15 mouse cellular contexts compared by ENCODE assay signal in the genomic region with DNA sequence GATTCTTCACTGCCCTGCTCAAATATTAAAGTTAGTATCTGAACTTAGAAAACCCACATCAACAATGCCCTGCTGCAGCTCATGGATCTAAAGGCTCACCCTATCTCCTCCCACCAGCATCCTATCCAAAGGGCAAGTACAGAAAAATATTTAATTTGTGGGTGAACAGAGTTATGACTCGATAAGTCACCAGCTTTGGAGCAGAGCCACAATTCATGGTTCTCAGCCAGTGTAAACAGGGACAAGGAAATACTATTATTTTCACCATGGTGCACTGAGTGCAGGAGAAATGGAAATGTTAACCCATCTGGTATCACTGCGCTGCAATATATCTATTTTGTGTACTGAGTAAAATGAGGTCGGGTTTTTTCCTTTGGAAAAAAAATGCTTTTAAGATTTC.
DNase-seq lines count a peak whose midpoint lies in the region; ATAC-seq lines count a peak whose summit lies in the region.
"Had no signal": no experiment of that assay in that cellular context is flagged by ENCODE, and none has a peak within 500 bp of the region (broad histone marks: within the 10 kb centered on the region; RNA-seq: fewer than 3 reads in every experiment).

No protein-coding gene starts in this region.

- H3K27ac ChIP-seq in heart, embryonic 11.5 days (ENCODE audit: low read depth, low read length), result no peak overlapping the region
- H3K27ac ChIP-seq: embryonic facial prominence, embryonic 13.5 days; forebrain, embryonic 13.5 days; heart, adult 2 months; limb, embryonic 15.5 days had no signal

- 81% methylated on average over 3 of the region's 3 CpGs for WGBS in heart, embryonic 11.5 days (ENCODE audit: insufficient replicate concordance)

- H3K4me1 ChIP-seq in heart, embryonic 11.5 days (ENCODE audit: control insufficient read depth, insufficient read depth, low read length), result no peaks in the 10 kb centered on the region
- H3K4me1 ChIP-seq: embryonic facial prominence, embryonic 13.5 days; forebrain, embryonic 13.5 days; limb, embryonic 15.5 days had no signal

- H3K4me2 ChIP-seq in heart, embryonic 11.5 days, result no peak overlapping the region
- H3K4me2 ChIP-seq: embryonic facial prominence, embryonic 13.5 days; forebrain, embryonic 13.5 days; limb, embryonic 15.5 days had no signal

- H3K9me3 ChIP-seq in heart, embryonic 11.5 days (replicated peaks; ENCODE audit: control insufficient read depth, low read length), result 0 out of 2 replicates have a peak, but pooled peaks cover 2% of the 10 kb centered on the region
- H3K9me3 ChIP-seq: embryonic facial prominence, embryonic 13.5 days; forebrain, embryonic 13.5 days; limb, embryonic 15.5 days had no signal

- no peak overlapping the region for H3K4me3 ChIP-seq in heart, embryonic 11.5 days (ENCODE audit: low read depth, low read length)
- H3K4me3 ChIP-seq: embryonic facial prominence, embryonic 13.5 days; forebrain, embryonic 13.5 days; heart, adult 2 months; limb, embryonic 15.5 days had no signal

- DNase-seq in heart, adult 8-10 months (ENCODE audit: low spot score), result peak; percentile 28
- peak; percentile 61 for DNase-seq in urinary bladder, postnatal 14 days (ENCODE audit: low spot score)
- DNase-seq in urinary bladder, postnatal 25 days (ENCODE audit: low spot score), result no peak
- peak; percentile 51 to 64 for DNase-seq in kidney, postnatal 25 days
- no peak for DNase-seq in testis, postnatal 14 days (ENCODE audit: low spot score)
- DNase-seq in ovary, adult 18-20 months (ENCODE audit: low spot score), result no peak
- DNase-seq: cerebellum, postnatal 36 days; heart, adult 2 months; midbrain, embryonic 14.5 days; right cerebral cortex, postnatal 14 days; thymus, postnatal 4 days had no signal

- H3K9ac ChIP-seq in heart, embryonic 11.5 days (ENCODE audit: low read depth, low read length), result no peak overlapping the region
- H3K9ac ChIP-seq: embryonic facial prominence, embryonic 13.5 days; forebrain, embryonic 13.5 days; limb, embryonic 15.5 days had no signal

- no peaks in the 10 kb centered on the region for H3K27me3 ChIP-seq in heart, embryonic 11.5 days (ENCODE audit: control insufficient read depth, insufficient read depth, low read length)
- H3K27me3 ChIP-seq: embryonic facial prominence, embryonic 13.5 days; forebrain, embryonic 13.5 days; limb, embryonic 15.5 days had no signal

- no peaks in the 10 kb centered on the region for H3K36me3 ChIP-seq in heart, embryonic 11.5 days (ENCODE audit: control insufficient read depth, insufficient read depth, low read length)
- H3K36me3 ChIP-seq: embryonic facial prominence, embryonic 13.5 days; limb, embryonic 15.5 days had no signal

- no peak for ATAC-seq in heart, embryonic 11.5 days (replicated peaks; ENCODE audit: insufficient number of reproducible peaks, low FRiP score, low TSS enrichment)
- ATAC-seq: forebrain, embryonic 13.5 days had no signal

Comparison
In these comparisons a context has a peak if more than half of its experiments do, and no peak if none do; other contexts are left out.
1. DNase-seq: peak in heart, adult 8-10 months (single experiment), urinary bladder, postnatal 14 days (single experiment) and kidney, postnatal 25 days (2 of 2); none in urinary bladder, postnatal 25 days (single experiment), testis, postnatal 14 days (single experiment) and ovary, adult 18-20 months (single experiment).